Mouse (Mus musculus): ENCODE data around the gene Fancc.

The Fancc gene

DNA sequence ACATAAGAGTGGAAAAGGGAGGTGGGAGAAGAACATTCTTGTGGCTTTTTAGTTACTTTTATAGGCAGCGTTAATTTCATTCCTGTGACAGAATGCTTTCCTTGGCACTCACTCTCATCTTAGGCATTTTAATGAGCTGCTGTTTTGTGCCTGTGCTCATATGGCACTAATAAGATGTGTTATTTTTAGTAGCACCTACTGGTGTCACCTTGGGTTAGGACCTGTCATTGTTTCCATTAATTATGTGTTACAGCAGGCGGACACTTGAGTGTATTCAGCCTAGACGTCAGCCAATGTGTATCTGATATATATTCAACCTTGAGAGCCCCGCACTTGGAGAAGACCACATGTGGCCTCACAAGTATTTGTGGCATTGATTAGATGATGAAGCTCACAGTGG, 251.3 kb downstream of the Fancc start:
- DNase-seq (ENCODE audit: low spot score), result no peak

DNA sequence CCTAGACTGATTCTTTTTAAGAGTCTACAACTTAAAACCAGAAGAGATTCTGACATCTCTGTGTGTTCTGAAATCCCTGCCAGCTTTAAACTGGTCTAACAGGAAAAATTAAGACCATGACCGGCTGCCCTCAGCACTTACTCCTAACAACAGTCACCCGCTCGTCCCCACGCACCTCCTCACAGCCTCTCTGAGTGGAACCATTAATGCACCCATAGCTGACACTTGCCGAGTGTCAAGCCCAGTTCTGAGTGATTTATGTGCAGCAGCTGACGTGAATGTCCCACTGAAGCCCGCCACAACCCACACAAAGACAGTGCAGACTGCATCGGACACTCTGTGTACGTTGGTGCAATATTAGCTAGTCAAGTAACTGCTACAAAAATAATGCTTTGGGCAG, 251.9 kb downstream of the Fancc start:
- no peak for DNase-seq (ENCODE audit: low spot score)

DNA sequence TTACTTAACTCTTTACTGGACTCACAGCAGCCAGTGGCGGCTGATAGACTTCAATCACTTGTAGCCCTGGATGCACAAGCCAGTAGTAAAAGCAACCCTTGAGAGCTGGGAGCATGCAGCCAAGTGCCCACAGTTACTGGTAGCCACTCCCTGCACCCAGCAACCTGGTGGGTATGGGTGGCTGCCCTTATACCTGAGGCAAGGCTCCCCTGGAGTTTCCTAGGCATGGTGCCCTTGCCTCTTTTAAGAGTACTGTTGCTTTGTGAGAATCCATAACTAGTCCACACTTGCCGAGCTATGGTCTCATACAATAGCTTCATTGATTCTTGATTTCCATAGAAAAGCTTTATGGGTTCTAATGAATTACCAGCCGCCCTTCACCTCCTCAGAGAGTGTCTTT, 252.7 kb downstream of the Fancc start:
- no peak for DNase-seq (ENCODE audit: low spot score)

DNA sequence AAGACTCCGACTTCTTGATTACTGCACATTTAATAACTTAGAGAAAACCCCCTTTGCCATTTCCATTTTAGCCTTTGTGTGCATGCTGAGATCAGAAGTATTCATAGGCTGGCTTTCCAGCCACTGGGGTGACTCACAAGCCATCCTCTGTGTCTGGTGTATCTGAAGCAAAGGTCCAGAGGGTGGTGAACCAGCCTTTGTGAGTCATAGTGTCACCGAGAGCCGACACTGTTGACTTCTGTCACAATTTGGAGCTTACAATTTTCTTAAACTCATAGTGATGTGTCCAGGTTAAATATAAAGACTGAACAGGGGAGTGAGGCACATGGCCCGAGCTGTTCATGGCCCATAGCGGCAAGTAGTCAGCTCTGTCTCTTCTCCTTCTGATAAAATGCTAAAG, 253.5 kb downstream of the Fancc start:
- DNase-seq (ENCODE audit: low spot score), result no peak

DNA sequence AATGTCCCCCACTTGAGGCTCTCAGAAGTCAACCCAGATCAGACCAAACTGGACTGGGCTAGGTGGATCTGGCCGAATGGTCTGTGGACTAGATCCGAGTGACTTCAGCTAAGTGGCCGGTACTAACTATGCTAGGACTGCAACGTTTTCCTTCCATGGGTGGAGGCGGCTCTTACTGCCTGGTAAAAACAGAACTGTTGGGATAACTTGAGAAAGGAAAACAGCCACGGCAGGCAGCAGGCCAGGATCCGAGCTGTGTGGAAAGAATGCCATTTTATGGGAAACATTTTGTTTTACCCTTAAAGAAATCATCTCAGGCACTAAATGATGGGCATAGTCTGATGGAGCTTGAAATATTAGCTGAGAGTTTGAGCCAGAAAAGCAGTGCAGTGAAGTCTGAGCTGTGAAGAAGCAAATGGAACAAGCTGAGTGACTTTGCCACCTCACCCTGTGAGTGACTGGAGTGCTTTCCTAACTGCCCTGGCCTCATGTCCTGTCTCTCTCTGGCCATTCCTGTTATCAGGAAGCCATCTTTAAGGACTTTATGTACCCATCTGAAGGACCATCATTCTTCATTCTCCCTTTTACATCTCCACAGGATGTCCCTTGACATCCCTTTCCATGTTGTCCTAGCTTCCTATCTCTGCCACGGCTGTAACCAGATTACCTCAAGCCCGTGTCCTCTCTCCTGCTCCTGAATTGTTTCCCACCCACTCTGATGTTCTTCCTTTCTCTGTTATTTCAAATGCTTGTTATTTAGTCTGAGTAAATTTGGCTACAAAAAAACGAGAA, 254.5 kb downstream of the Fancc start:
- DNase-seq (ENCODE audit: low spot score), result no peak

DNA sequence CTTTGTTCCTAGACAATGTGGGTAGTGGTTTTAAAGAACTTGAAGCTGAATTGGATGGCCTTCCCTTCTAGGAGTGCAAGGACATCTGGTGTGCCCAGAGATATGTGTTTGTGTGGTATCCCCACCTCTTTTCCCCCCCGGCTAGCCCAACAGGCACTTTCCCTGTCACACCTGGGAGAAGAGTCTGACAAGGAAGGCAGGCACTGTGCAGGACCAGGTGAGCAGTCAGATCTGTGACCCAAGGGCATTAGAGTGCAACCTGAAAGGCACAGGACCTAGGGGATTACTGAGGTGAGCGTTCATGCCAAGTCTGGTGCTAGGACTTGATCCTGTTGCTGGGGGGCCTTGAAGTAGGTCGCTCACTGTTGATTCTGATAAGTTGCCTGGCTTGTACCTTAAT, 255.4 kb downstream of the Fancc start:
- no peak for DNase-seq (ENCODE audit: low spot score)

DNA sequence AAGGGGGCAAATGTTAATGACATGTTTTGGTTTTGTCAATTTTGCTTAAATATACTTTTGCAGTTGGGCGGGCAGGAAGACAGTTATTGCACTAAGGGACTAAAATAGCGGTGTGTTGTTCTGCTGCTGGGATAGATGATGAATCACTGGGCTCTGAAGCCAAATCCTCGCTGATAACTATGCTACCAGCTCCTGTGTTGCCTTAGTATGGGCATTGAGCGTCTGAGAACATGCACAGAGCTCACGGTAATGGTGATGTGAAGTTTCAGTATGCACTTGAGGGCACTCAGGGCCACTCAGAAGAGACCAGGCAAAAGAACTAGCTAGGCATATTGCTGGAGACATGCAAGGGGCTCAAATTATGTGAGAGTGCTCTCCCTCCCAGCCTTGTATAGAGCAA, 256.2 kb downstream of the Fancc start:
- DNase-seq (ENCODE audit: low spot score), result no peak

DNA sequence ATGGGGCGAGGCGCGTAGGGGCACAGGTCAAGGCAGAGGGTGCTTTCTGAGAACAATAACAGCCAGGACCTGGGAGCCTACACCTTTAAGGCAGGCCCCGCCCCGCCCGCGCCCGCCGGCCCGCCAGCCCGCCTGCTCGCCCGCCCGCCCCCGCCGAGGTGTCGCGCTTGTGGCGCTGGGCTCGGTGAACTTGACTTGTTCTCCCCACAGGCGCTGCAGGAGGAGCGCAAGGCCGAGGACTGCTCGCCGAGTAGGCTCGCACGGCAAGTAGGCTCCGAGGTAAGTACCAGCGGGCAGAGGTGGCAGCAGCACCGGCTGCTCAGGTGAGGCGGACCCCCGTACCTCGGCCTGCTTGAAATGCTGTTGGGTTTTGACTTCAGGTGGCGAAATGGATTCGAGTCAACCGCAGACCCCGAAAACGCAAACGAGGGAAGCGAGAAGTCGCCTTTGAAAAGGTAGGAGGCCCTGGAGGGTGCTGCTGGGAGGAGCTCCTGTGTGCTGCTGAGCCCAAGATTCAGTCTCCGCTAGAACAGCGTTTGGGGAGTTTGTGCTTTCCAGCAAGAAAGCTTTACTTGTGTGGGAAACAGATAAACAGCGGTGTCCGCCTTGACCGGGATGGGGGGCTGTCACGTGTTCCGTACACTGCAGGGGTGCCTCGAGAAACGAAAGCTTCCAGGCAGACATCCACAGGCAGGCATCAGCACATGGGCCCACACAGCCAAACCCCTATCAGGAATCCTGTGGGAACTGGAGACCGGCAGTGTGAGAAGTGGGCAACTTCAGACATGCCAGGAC, 257.0 kb downstream of the Fancc start:
- peak; percentile 63 for DNase-seq (ENCODE audit: low spot score)

DNA sequence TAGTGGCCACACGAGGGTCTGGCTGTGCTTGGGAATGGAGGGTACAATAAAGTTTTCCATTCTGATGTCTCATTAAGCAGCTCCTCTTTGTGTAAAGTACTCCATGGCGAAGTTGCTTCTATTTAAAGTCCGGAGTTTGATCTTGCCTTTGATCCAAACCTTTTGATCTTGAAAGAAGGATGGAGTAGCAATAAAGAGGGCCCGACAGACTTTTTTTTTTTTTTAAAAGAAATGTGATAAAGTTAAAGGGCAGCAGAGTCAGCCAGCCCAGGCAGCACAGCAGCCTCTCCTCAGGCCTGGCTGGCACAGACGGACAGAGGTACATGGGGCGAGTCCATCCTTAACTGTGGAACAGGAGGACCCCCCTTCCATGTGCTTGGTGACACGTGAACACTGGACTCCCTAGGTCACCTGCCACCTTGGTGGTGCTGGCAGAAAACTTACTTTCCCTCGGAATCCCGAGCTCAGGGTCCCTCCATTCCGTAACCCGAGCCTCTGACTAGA, 257.7 kb downstream of the Fancc start:
- DNase-seq (ENCODE audit: low spot score), result no peak

DNA sequence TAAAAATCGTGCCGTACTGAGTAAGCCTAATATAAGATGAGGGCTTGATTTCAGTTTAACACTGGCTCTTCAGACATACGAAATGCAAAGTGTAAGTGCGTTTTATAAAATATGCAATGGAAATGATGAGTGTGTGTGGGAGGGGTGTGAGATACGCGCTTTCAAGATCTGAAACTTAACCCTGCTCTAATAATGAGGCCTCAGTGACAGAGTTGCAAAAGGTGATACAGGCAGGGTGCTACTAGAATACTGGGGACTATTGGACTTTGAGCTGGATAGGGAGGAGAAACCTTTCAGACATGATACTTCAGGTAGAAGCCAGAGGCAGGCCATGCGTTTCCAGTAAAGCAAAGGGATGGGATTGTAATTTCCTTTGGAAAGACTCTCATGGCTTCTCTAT, 259.0 kb downstream of the Fancc start:
- no peak for DNase-seq (ENCODE audit: low spot score)

DNA sequence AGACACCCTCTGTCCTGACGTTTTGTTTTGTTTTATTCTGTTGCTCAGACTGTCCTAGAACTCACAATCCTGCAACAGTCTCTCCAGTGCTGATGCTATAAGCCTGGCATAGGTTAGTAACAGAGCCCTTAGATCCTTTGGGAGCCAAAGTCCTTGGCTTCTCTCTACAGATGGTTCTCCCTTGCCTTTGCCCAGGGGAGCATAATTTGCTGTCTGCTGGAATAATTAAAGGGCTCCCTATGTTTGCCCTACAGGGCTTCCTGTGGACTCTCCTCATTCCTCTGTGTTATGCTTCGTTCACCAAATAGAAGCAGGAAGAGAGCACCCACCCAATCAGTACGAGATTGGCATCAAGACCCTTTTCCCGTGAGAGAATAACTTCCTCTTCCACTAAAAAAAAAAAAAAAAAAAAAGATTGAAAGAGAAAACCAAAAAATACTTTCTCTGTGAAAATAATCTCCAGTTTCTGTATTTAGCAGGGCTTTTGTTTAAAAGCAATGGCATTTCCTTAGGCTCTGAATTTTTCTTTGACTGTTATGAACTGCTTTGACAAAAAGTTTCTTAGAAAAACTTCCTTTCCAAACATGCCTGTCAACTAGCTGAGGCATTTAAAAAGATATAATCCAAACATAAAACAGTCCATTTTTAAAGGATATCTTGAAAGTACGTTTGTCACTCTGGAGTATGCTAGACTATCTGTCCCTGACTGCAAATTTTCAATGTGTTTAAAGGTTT, 260.8 kb downstream of the Fancc start:
- no peak for DNase-seq (ENCODE audit: low spot score)

DNA sequence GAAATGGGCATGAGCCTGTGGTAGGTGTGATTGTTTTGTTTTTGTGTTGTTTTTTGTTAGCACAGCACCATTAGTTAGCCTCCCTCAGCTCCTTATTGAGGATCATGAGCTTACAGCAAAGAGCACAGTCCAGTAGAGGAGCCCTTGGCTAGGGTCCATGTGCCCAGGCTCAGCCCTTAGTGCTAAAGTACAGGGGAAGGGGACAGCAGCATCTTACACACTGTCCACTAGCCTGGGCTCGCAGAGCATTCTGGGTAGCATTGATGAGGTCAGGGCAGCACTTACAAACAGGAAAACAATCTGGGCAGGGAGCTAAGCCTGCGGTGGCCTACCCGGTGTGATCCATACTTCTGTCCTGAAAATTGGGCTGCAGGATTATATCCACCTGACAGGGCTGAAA, 261.5 kb downstream of the Fancc start:
- no peak for DNase-seq (ENCODE audit: low spot score)
